Mouse (Mus musculus): ENCODE measurements around the gene Pomgnt1.
A peak's percentile ranks its signal among the peaks of the same experiment; 100 is the strongest.

Gene Pomgnt1

GRCm38 (mm10) chr4:116174466-116175116, 51.0 kb downstream of the Pomgnt1 start:
- no peak for DNase-seq

GRCm38 (mm10) chr4:116175136-116175535, 51.5 kb downstream of the Pomgnt1 start:
- no peak for DNase-seq

GRCm38 (mm10) chr4:116175711-116176542, 52.3 kb downstream of the Pomgnt1 start:
- no peak for DNase-seq

GRCm38 (mm10) chr4:116176543-116176988, 52.9 kb downstream of the Pomgnt1 start:
- peak; percentile 99 for DNase-seq

GRCm38 (mm10) chr4:116177140-116177539, 53.5 kb downstream of the Pomgnt1 start:
- peak; percentile 99 for DNase-seq

GRCm38 (mm10) chr4:116182079-116182478, 58.4 kb downstream of the Pomgnt1 start:
- DNase-seq = no peak

- peak; percentile 96 for DNase-seq
Measured at GRCm38 (mm10) chr4:116182745-116183144, 59.1 kb downstream of the Pomgnt1 start.

GRCm38 (mm10) chr4:116185083-116185482, 61.4 kb downstream of the Pomgnt1 start:
- DNase-seq = no peak

- peak; percentile 94 for DNase-seq
Measured at GRCm38 (mm10) chr4:116192286-116192835, 68.7 kb downstream of the Pomgnt1 start.

GRCm38 (mm10) chr4:116193583-116194383, 70.1 kb downstream of the Pomgnt1 start:
- DNase-seq = no peak

- DNase-seq = no peak
Measured at GRCm38 (mm10) chr4:116198422-116198821, 74.8 kb downstream of the Pomgnt1 start.

- no peak for DNase-seq
Measured at GRCm38 (mm10) chr4:116204422-116204821, 80.8 kb downstream of the Pomgnt1 start.

GRCm38 (mm10) chr4:116206531-116206930, 82.9 kb downstream of the Pomgnt1 start:
- DNase-seq = no peak

- DNase-seq = no peak
Measured at GRCm38 (mm10) chr4:116208891-116209290, 85.3 kb downstream of the Pomgnt1 start.

Measured in heart, adult 11 months (tissue).